Mouse (Mus musculus) heart, adult 2 months (tissue): ENCODE results near the gene Eci3.

Experiments used
- CTCF ChIP-seq: fragments of 200-600 bp; IDR thresholded peaks from 2 replicates; pipeline ENCODE4 v1.8.1; 2022; ENCODE audit warnings: antibody characterized with exemption, mild to moderate bottlenecking, moderate library complexity
- EP300 ChIP-seq: fragments of 200-500 bp; IDR thresholded peaks from 2 replicates; pipeline ENCODE4 v1.6.1; 2011; ENCODE audit warnings: low read depth, low read length, control low read depth; ENCODE audit not compliant: insufficient read depth
- POLR2A ChIP-seq: fragments of 200-500 bp; IDR thresholded peaks from 2 replicates; pipeline ENCODE4 v1.6.1; 2011; ENCODE audit warnings: mild to moderate bottlenecking, low read depth, low read length, control low read depth; ENCODE audit not compliant: insufficient read depth

DNA sequence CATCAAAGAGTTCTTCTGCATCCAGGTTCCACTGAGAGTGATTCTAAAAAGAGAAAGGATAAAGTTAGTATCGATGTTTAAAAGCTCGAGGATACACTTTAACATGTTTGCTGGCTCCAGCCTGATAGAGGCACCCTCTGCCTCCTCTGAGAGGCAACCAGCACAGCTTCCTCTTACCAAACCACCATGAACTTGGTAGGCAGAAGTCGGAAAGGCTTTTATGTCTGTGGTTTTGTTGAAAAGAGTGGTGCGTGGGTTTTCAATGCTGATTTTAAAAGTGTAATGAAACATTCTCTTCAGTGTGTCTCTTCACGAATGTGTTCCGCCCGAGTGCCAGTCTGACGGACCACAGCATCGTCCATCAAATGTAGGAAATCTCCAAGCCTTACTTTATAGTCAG, 49.0 kb downstream of the Eci3 start:
- no peak for TF ChIP-seq CTCF
- TF ChIP-seq EP300, result no peak
- no peak for TF ChIP-seq POLR2A
